Mouse (Mus musculus) hindbrain, embryonic 15.5 days (tissue): ENCODE results near the gene Mbnl1. TPM values are rescaled to one million over a fixed set of nuclear protein-coding genes. Genes with fewer than 3 reads are reported as not detected.
"Not testable (repeated sequence)": the region's sequence is repeated elsewhere in the genome, so short reads cannot be mapped to it uniquely, and the experiment has no call there.

Source experiments
- ATAC-seq: fragments of 200-750 bp; cut with Nextera tagmentation; 2 replicates; pipeline ENCODE4 v1.8.0; 2017; ENCODE audit warnings: low read depth, moderate number of reproducible peaks, moderate TSS enrichment; ENCODE audit not compliant: low FRiP score
- H3K27ac ChIP-seq: fragments of 300-500 bp; sonication (generic); replicated peaks from 2 replicates; pipeline ENCODE4 v1.5.1; 2015; ENCODE audit warnings: mild to moderate bottlenecking, inconsistent platforms
- H3K27me3 ChIP-seq: fragments of 300-500 bp; sonication (generic); 2 replicates; pipeline ENCODE4 v1.6.1; 2015; ENCODE audit warnings: control low read depth, inconsistent platforms
- H3K36me3 ChIP-seq: fragments of 300-500 bp; sonication (generic); 2 replicates; pipeline ENCODE4 v1.6.1; 2015; ENCODE audit warnings: control low read depth, inconsistent platforms
- H3K4me1 ChIP-seq: fragments of 300-500 bp; sonication (generic); replicated peaks from 2 replicates; pipeline ENCODE4 v1.6.1; 2015; ENCODE audit warnings: control low read depth, inconsistent platforms
- H3K4me2 ChIP-seq: fragments of 300-500 bp; sonication (generic); 2 replicates; pipeline ENCODE4 v1.6.1; 2015; ENCODE audit warnings: moderate library complexity, mild to moderate bottlenecking, inconsistent platforms
- H3K4me3 ChIP-seq: fragments of 300-500 bp; sonication (generic); 2 replicates; pipeline ENCODE4 v1.5.1; 2015; ENCODE audit warnings: mild to moderate bottlenecking, inconsistent platforms
- H3K9ac ChIP-seq: fragments of 300-500 bp; sonication (generic); 2 replicates; pipeline ENCODE4 v1.6.1; 2015; ENCODE audit warnings: inconsistent platforms
- H3K9me3 ChIP-seq: fragments of 300-500 bp; sonication (generic); 2 replicates; pipeline ENCODE4 v1.6.1; 2016; ENCODE audit warnings: control low read depth, inconsistent platforms
- WGBS: fragments of 180-500 bp; shearing (Covaris S2); methylation state at CpG from one replicate; pipeline ENCODE4 v1.1.7; 2015; 5-methylcytosine and 5-hydroxymethylcytosine counted together
- polyA plus RNA-seq: library from polyadenylated mRNA; unstranded; fragments of >200 nt; fragmentation: Nextera tagmentation; extraction: Ambion mirVana; gene quantifications from 2 replicates; pipeline ENCODE4 v1.2.1, GENCODE M21; 2015

The Mbnl1 gene
- polyA plus RNA-seq, result 46.0 and 47.6 TPM in 2 replicates

DNA sequence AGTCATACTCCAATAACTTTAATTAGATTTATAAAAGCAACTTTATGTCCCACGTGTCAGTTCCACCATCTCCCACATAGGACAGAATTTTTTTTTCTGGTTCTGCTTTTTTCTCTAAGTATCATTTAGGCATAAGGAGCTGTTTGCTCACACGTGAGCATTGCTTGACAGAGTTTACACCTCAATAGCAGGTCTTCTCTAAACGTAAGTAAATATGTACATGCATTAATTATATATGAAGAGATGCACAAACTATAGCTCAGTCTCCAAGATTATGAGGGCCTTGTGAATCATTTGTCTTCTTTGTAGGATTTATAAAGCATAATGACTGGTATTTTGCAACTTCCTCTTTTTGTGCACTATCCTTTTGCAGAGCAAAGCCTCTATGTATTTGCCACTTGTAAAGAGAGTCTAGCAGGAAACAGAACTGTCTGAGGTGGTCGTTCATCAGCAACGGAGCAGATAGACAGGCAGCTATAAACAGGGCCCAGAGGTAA lies at the start of gene Mbnl1:
Gene Mbnl1 (plus strand): TSS at position 150 of the 497 bp plus-strand sequence.
- Histone ChIP-seq H3K27ac (no peak within 1 kb of the TSS), H3K9ac (no peak within 1 kb of the TSS), H3K9me3 (no peaks in the 10 kb centered on the region), H3K36me3 (no peaks in the 10 kb centered on the region), H3K4me2 (no peak within 1 kb of the TSS), H3K4me1 (no peaks in the 10 kb centered on the region), H3K4me3 (no peak within 1 kb of the TSS), H3K27me3 (no peaks in the 10 kb centered on the region)
- ATAC-seq, result no peak
- WGBS, result 72% methylated on average over 5 of the region's 5 CpGs

- Histone ChIP-seq H3K27me3 (no peaks in the 10 kb centered on the region), H3K4me3 (no peak overlapping the region), H3K9me3 (no peaks in the 10 kb centered on the region), H3K9ac (no peak overlapping the region), H3K36me3 (no peaks in the 10 kb centered on the region), H3K27ac (no peak overlapping the region), H3K4me1 (no peaks in the 10 kb centered on the region), H3K4me2 (no peak overlapping the region)
- 82% methylated on average over 1 of the region's 1 CpGs for WGBS
- ATAC-seq, result no peak
Observed at GRCm38 (mm10) chr3:60424148-60424547, 48.5 kb upstream of the Mbnl1 start.

DNA sequence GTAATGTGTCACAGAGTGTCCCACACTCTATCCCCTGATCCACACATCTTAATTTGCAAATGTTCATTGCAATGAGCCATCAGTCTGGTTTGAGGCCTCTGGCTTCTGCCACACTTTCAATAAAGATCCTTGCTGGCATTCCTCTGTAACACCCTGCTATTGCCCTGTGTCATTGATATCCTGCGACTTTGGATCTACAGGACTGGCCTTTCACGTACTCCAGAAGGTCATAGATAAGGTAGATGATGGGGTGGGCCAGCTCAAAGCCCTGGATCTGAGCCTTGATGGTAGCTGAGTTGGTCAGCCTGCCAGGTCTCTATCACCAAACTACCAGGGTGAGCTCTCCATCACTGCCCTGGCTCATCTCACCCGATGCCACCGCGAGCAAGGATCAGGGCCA lies 43.6 kb upstream of the Mbnl1 start:
- ATAC-seq, result no peak
- no peak overlapping the region for H3K4me2 ChIP-seq
- H3K4me3 ChIP-seq, result no peak overlapping the region
- H3K27me3 ChIP-seq, result no peaks in the 10 kb centered on the region
- no peaks in the 10 kb centered on the region for H3K36me3 ChIP-seq
- 94% methylated on average over 5 of the region's 5 CpGs for WGBS
- no peak overlapping the region for H3K27ac ChIP-seq
- no peak overlapping the region for H3K9ac ChIP-seq
- H3K4me1 ChIP-seq, result no peaks in the 10 kb centered on the region
- H3K9me3 ChIP-seq, result no peaks in the 10 kb centered on the region

DNA sequence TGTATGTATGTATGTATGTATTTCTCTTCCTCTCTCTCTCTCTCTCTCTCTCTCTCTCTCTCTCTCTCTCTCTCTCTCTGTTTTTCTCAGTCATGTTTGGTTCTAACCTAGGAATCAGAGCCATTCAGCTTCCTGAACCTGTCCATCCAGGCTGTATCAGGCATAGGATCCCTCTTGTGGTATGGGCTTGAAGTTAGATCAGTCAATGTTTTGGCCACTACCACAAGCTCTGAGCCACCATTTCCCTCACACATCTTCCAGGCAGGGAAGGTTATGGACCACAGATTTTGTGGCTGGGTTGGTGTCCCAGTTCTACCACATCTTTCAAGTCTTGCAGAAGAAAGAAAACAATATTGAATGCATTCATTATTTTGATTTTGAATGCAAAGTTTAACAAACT lies 35.4 kb upstream of the Mbnl1 start:
- no peak overlapping the region for H3K4me2 ChIP-seq
- H3K4me1 ChIP-seq, result no peaks in the 10 kb centered on the region
- H3K4me3 ChIP-seq, result no peak overlapping the region
- no peak overlapping the region for H3K9ac ChIP-seq
- no peaks in the 10 kb centered on the region for H3K27me3 ChIP-seq
- ATAC-seq, result no peak
- H3K36me3 ChIP-seq, result no peaks in the 10 kb centered on the region
- no peaks in the 10 kb centered on the region for H3K9me3 ChIP-seq
- no peak overlapping the region for H3K27ac ChIP-seq

- Histone ChIP-seq H3K4me1 (no peaks in the 10 kb centered on the region), H3K4me3 (no peak overlapping the region), H3K27ac (no peak overlapping the region), H3K4me2 (no peak overlapping the region), H3K36me3 (no peaks in the 10 kb centered on the region), H3K9ac (no peak overlapping the region), H3K9me3 (no peaks in the 10 kb centered on the region), H3K27me3 (no peaks in the 10 kb centered on the region)
- WGBS, result 73% methylated on average over 1 of the region's 1 CpGs
- ATAC-seq, result no peak
Observed at GRCm38 (mm10) chr3:60437678-60438232, 34.9 kb upstream of the Mbnl1 start.

GRCm38 (mm10) chr3:60438715-60439114 lies 33.9 kb upstream of the Mbnl1 start:
- Histone ChIP-seq H3K9ac (no peak overlapping the region), H3K36me3 (no peaks in the 10 kb centered on the region), H3K4me3 (no peak overlapping the region), H3K4me1 (no peaks in the 10 kb centered on the region), H3K27ac (no peak overlapping the region), H3K27me3 (no peaks in the 10 kb centered on the region), H3K4me2 (no peak overlapping the region), H3K9me3 (no peaks in the 10 kb centered on the region)
- ATAC-seq, result no peak
- WGBS, result 93% methylated on average over 1 of the region's 1 CpGs

DNA sequence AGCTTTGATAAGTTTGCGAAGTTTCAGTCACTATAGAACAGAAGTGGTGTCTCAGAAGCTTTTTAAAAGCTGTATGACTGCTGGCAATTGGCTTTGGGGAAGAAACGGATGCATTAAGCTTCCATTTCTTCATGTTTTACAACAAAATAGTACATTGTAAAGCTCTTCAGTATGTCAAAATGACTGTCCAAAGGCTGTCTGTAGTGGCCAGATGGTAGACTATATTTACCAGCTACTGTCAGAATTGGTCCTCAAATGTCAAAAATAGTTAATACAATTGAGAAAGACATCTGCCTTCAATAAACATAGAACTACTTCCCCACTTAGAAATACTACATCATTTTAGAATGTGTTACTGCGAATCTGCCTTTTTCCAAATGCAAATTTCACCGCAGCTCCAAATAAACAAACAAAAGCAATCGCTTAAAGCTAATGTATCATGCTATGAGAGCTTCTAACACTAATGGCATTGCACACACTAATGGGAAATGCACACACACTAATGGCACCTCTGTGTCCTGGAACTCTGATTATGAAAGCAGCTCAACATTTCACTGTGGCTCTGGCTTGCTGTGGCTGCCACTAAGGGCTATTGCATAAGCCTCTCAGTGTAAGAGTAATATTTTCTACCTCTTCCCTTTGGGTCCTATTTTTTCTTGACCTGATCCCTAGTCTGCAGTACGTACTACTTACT lies 10.7 kb upstream of the Mbnl1 start:
- Histone ChIP-seq H3K27me3 (no peaks in the 10 kb centered on the region), H3K36me3 (no peaks in the 10 kb centered on the region), H3K4me1 (no peaks in the 10 kb centered on the region), H3K4me3 (no peak overlapping the region), H3K9ac (no peak overlapping the region), H3K27ac (0 out of 2 replicates have a peak overlapping the region, but pooled peaks have one; percentile 30), H3K9me3 (no peaks in the 10 kb centered on the region), H3K4me2 (no peak overlapping the region)
- ATAC-seq, result 0 out of 2 replicates have a peak, but pooled peaks have one; percentile 51
- WGBS, result 70% methylated on average over 6 of the region's 6 CpGs

- H3K36me3 ChIP-seq, H3K27ac ChIP-seq, ATAC-seq, H3K9ac ChIP-seq, H3K27me3 ChIP-seq, H3K4me1 ChIP-seq, H3K4me3 ChIP-seq, H3K9me3 ChIP-seq, H3K4me2 ChIP-seq: not testable (repeated sequence)
- 85% methylated on average over 2 of the region's 3 CpGs for WGBS
Observed at GRCm38 (mm10) chr3:60468667-60469066, 4.0 kb upstream of the Mbnl1 start.

- H3K4me2 ChIP-seq, H3K4me1 ChIP-seq, H3K36me3 ChIP-seq, H3K27me3 ChIP-seq, H3K9ac ChIP-seq, H3K9me3 ChIP-seq, ATAC-seq, H3K27ac ChIP-seq, H3K4me3 ChIP-seq: not testable (repeated sequence)
- WGBS, result 76% methylated on average over 2 of the region's 3 CpGs
Observed at GRCm38 (mm10) chr3:60469170-60469805, 3.3 kb upstream of the Mbnl1 start.

- WGBS, result 95% methylated on average over 2 of the region's 2 CpGs
- Histone ChIP-seq H3K9me3 (no peaks in the 10 kb centered on the region), H3K36me3 (no peaks in the 10 kb centered on the region)
Observed at GRCm38 (mm10) chr3:60472011-60472680, 484 bp upstream of the Mbnl1 start.

GRCm38 (mm10) chr3:60473861-60474653 lies 1.4 kb downstream of the Mbnl1 start:
- no peak overlapping the region for H3K4me3 ChIP-seq
- H3K27ac ChIP-seq, result no peak overlapping the region
- WGBS, result 94% methylated on average over 11 of the region's 11 CpGs
- H3K9me3 ChIP-seq, result no peaks in the 10 kb centered on the region
- ATAC-seq, result no peak
- no peaks in the 10 kb centered on the region for H3K4me1 ChIP-seq
- no peaks in the 10 kb centered on the region for H3K36me3 ChIP-seq
- H3K4me2 ChIP-seq, result no peak overlapping the region
- no peaks in the 10 kb centered on the region for H3K27me3 ChIP-seq
- H3K9ac ChIP-seq, result no peak overlapping the region

More at GRCm38 (mm10) chr3:60472011-60472680, 484 bp upstream of the Mbnl1 start:
- Histone ChIP-seq H3K4me3 (no peak overlapping the region), H3K27ac (no peak overlapping the region), H3K4me2 (no peak overlapping the region), H3K27me3 (no peaks in the 10 kb centered on the region), H3K9ac (no peak overlapping the region), H3K4me1 (no peaks in the 10 kb centered on the region)
- no peak for ATAC-seq
